Mouse (Mus musculus): ENCODE data around the gene Lama2. TPM values are rescaled to one million over a fixed set of nuclear protein-coding genes. Genes with fewer than 3 reads are reported as not detected.

Lama2 gene
- polyA plus RNA-seq, 1 experiment from 2014 or later: 6.1 TPM

DNA sequence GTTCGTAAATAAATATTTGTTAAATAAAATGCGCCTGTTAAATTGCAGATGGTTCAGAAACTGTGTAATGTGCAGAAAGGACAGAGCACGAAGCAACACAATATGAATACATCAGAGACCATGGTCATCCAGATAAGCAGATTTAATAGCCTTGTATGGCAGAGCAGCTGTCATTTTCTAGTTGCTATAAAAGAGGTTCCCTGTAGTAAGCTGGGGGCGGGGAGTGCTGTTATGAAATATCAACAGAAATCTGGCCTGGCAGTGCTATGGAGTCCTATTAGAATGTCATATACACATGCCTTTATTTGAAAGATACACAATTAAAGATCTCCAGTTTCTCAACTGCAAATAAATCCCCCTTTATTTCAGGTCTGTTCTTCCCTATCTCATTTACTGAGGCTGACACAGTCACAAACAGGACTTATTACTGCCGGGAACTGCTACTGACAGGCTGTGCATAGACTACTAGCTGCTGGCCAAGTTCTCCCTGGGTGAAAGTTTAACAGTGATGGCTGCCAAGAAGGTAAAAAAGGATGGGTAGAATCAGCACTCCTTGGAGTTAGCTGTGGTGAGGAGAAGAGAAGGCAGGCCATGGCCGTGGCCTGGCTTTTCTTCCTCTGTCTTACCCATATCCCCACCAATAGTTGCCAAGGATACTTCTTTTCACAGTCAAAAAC is 396.8 kb downstream of the Lama2 start:
- 68% methylated on average over 6 of the region's 6 CpGs for WGBS

DNA sequence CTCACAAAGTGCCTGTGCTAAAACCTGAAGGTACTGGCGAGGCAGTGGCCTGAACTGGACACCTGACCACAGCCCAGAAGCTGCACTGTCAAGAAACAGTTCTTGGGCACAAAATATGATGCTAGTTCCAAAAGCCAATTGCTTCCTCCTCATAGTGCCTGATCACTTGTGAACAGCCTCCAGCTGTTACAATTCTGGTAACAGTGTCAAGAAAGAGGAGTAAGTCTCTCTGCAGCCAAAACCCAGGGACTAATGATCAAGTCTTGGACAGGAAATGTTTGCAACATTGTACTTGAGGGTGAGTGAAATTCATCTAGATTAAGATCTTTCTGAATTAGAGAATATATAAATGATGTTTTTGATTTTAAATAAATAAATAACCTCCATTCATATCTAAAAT is 399.9 kb downstream of the Lama2 start:
- Histone ChIP-seq H3K27me3 (replicated peaks; ENCODE audit: control insufficient read depth, insufficient read depth, low read length) (no peaks in the 10 kb centered on the region), H3K36me3 (ENCODE audit: control insufficient read depth, insufficient read depth, low read length) (no peaks in the 10 kb centered on the region), H3K4me2 (ENCODE audit: low read depth, low read length) (no peak overlapping the region), H3K4me3 (ENCODE audit: low read length) (no peak overlapping the region), H3K9ac (ENCODE audit: low read depth, low read length) (no peak overlapping the region), H3K4me1 (ENCODE audit: control insufficient read depth, insufficient read depth, low read length) (no peaks in the 10 kb centered on the region; the same call in 1 of the 2 replicates), H3K27ac (ENCODE audit: low read length) (no peak overlapping the region), H3K9me3 (ENCODE audit: control insufficient read depth, low read length) (no peaks in the 10 kb centered on the region)
- WGBS: 79% methylated on average over 1 of the region's 1 CpGs
- no peak for ATAC-seq

More for the DNA sequence above, 396.8 kb downstream of the Lama2 start:
- H3K4me2 ChIP-seq (ENCODE audit: low read depth, low read length): no peak overlapping the region
- no peak overlapping the region for H3K27ac ChIP-seq (ENCODE audit: low read length)
- no peaks in the 10 kb centered on the region for H3K36me3 ChIP-seq (ENCODE audit: control insufficient read depth, insufficient read depth, low read length)
- H3K9ac ChIP-seq (ENCODE audit: low read depth, low read length): no peak overlapping the region
- H3K9me3 ChIP-seq (ENCODE audit: control insufficient read depth, low read length): no peaks in the 10 kb centered on the region
- ATAC-seq: peak; percentile 76
- H3K4me3 ChIP-seq (ENCODE audit: low read length): no peak overlapping the region
- no peaks in the 10 kb centered on the region; the same call in 1 of the 2 replicates for H3K4me1 ChIP-seq (ENCODE audit: control insufficient read depth, insufficient read depth, low read length)
- no peaks in the 10 kb centered on the region for H3K27me3 ChIP-seq (replicated peaks; ENCODE audit: control insufficient read depth, insufficient read depth, low read length)

DNA sequence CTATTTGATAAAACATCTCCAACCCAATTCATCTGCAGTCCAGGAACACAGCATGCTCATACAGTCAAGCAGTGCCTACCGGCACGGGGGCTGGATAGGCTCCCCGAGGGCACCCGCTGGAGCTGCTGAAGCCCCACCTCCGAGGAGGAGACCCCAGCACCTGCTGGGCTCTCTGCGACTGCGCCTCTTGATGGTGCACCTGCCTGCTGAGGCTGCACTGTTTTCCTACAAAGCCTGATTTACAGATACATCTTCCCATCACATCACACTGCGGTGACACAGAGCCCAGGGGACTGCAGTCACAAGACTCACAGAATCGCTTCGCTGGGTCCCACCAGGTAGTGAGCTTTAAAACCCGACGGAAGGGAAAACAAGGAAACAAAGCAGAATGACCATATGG is 412.2 kb downstream of the Lama2 start:
- 31% methylated on average over 12 of the region's 12 CpGs for WGBS
- Histone ChIP-seq H3K27me3 (replicated peaks; ENCODE audit: control insufficient read depth, insufficient read depth, low read length) (no peaks in the 10 kb centered on the region), H3K36me3 (ENCODE audit: control insufficient read depth, insufficient read depth, low read length) (no peaks in the 10 kb centered on the region), H3K9ac (ENCODE audit: low read depth, low read length) (no peak overlapping the region), H3K9me3 (ENCODE audit: control insufficient read depth, low read length) (no peaks in the 10 kb centered on the region), H3K4me3 (ENCODE audit: low read length) (no peak overlapping the region), H3K27ac (ENCODE audit: low read length) (no peak overlapping the region), H3K4me2 (ENCODE audit: low read depth, low read length) (no peak overlapping the region), H3K4me1 (ENCODE audit: control insufficient read depth, insufficient read depth, low read length) (no peaks in the 10 kb centered on the region)
- no peak for ATAC-seq

DNA sequence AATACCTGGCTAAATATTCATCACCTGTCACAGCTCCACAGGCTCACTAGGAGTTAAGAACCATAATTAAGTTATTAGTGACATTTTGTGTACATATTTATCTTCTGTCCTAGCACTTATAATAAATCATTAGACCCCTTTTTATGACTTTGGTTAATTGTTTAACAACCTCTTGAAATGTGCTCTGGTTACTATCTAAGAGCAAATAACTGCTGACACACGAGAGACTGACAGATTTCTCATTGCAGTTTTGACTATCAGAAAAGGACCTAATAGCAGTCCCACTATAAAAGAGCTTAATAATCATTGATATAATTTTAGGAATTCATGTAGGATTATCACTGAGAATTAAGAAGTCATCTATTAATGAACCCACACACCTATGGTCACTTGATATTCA is 421.1 kb downstream of the Lama2 start:
- H3K9me3 ChIP-seq (ENCODE audit: control insufficient read depth, low read length): no peaks in the 10 kb centered on the region
- no peaks in the 10 kb centered on the region for H3K27me3 ChIP-seq (replicated peaks; ENCODE audit: control insufficient read depth, insufficient read depth, low read length)
- H3K9ac ChIP-seq (ENCODE audit: low read depth, low read length): no peak overlapping the region
- 21% methylated on average over 1 of the region's 1 CpGs for WGBS
- no peaks in the 10 kb centered on the region for H3K4me1 ChIP-seq (ENCODE audit: control insufficient read depth, insufficient read depth, low read length)
- no peak overlapping the region for H3K27ac ChIP-seq (ENCODE audit: low read length)
- no peaks in the 10 kb centered on the region for H3K36me3 ChIP-seq (ENCODE audit: control insufficient read depth, insufficient read depth, low read length)
- no peak overlapping the region for H3K4me2 ChIP-seq (ENCODE audit: low read depth, low read length)
- no peak overlapping the region for H3K4me3 ChIP-seq (ENCODE audit: low read length)
- ATAC-seq: peak; percentile 65

DNA sequence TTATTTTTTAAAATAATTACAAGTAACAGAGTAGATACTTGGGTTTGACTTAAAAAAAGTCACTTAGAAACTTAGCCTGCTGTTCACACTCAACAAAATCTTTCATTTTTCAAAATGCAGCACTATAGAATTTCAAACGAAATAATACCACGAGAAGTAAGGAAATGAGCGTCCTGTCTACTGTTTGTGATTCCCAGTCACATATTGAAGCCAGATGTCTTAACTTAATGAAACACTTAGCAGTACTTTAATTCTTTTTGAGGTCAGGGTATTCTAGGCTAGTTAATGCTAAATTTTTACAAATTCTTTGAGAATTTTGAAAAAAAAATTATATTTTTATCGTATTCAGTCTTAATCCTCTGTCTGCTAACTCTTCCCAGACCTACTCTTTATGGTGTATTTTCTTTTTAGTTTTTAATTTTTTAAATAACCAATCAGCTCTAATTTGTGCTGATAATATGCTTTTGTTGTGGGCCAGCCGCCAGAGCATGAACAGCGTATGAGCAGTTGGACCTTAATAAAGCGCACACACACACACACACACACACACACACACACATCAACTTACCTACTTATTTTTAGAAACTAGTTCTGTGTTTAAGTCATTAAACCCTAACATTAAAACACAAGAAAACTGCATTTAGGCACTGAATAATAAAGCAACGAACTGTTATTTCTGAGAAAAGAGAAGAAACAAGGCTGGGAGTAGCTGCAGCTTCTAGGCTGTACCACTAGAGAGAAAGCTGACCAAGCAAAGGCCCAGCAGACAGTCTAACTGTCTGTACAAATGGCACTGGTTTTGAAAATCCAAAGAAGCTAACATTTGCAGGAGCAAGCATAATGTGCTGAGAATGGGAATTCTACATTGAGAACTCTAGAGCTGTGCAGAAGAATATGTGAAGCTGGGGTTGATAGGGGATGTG is 425.3 kb downstream of the Lama2 start:
- H3K9ac ChIP-seq (ENCODE audit: low read depth, low read length): no peak overlapping the region
- H3K27ac ChIP-seq (ENCODE audit: low read length): no peak overlapping the region
- H3K4me2 ChIP-seq (ENCODE audit: low read depth, low read length): no peak overlapping the region
- 0 out of 2 replicates have a peak, but pooled peaks cover 2% of the 10 kb centered on the region for H3K4me1 ChIP-seq (ENCODE audit: control insufficient read depth, insufficient read depth, low read length)
- no peaks in the 10 kb centered on the region for H3K27me3 ChIP-seq (replicated peaks; ENCODE audit: control insufficient read depth, insufficient read depth, low read length)
- no peaks in the 10 kb centered on the region for H3K9me3 ChIP-seq (ENCODE audit: control insufficient read depth, low read length)
- no peak overlapping the region for H3K4me3 ChIP-seq (ENCODE audit: low read length)
- WGBS: 87% methylated on average over 8 of the region's 8 CpGs
- ATAC-seq: no peak
- no peaks in the 10 kb centered on the region for H3K36me3 ChIP-seq (ENCODE audit: control insufficient read depth, insufficient read depth, low read length)

DNA sequence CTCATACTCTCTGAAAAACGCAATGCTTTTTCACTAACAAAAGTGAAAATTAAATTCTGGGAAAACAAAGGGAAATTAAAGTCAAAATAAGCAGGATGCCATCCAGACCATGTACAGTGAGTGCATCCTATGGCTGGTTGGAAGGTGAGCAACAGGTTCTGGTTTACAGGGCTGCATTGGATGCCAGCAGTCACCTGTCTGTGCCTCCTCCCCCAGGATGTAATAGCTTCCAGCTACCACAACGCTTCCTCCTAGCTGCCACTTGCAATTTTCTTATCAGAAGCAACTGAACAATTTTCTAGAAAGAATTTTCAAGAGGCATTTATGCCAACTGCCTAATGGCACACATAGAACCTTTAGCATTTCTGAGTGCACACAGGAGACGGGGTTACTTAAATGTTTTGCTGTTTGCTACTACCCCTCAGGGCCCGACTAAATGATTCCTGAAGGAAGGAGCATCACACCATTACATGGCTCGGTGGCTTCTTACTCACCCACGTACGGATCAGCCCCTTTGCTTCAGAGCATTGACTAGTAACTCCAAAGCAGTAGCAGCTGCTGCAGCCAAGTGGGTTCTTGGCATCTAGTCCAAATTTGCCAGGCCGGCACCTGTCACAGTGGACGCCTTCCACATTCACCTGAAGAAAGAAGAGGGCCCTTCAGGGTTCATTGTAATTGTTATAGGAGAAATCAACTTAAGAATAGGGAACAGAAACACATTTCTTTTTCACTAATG is 430.8 kb downstream of the Lama2 start:
- H3K27me3 ChIP-seq (replicated peaks; ENCODE audit: control insufficient read depth, insufficient read depth, low read length): no peaks in the 10 kb centered on the region
- no peak overlapping the region for H3K4me3 ChIP-seq (ENCODE audit: low read length)
- 85% methylated on average over 9 of the region's 9 CpGs for WGBS
- H3K36me3 ChIP-seq (ENCODE audit: control insufficient read depth, insufficient read depth, low read length): no peaks in the 10 kb centered on the region
- 0 out of 2 replicates have a peak, but pooled peaks cover 2% of the 10 kb centered on the region for H3K4me1 ChIP-seq (ENCODE audit: control insufficient read depth, insufficient read depth, low read length)
- no peaks in the 10 kb centered on the region for H3K9me3 ChIP-seq (ENCODE audit: control insufficient read depth, low read length)
- H3K4me2 ChIP-seq (ENCODE audit: low read depth, low read length): no peak overlapping the region
- H3K9ac ChIP-seq (ENCODE audit: low read depth, low read length): no peak overlapping the region
- H3K27ac ChIP-seq (ENCODE audit: low read length): no peak overlapping the region
- ATAC-seq: no peak

DNA sequence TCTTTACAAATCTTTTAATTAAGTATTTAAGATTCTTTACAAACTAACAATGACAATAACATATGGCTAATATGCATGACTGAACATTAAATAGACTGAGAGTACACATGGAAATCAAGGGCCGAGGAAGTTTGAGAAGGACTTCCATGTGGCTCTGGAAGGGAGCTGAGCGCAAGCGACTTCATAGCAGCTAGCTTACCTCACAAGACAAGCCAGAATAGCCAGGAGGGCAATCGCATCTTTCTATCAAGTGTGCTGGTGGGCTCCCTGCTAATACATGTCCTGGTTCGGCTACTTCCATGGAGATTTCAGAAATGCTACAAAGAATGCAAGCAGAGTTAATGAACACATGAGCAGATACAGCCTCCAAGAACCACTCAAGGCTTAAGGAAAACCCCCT is 435.4 kb downstream of the Lama2 start:
- ATAC-seq: no peak
- Histone ChIP-seq H3K9ac (ENCODE audit: low read depth, low read length) (no peak overlapping the region), H3K27ac (ENCODE audit: low read length) (no peak overlapping the region), H3K27me3 (replicated peaks; ENCODE audit: control insufficient read depth, insufficient read depth, low read length) (no peaks in the 10 kb centered on the region), H3K36me3 (ENCODE audit: control insufficient read depth, insufficient read depth, low read length) (no peaks in the 10 kb centered on the region), H3K4me2 (ENCODE audit: low read depth, low read length) (no peak overlapping the region), H3K4me1 (ENCODE audit: control insufficient read depth, insufficient read depth, low read length) (no peaks in the 10 kb centered on the region), H3K4me3 (ENCODE audit: low read length) (no peak overlapping the region), H3K9me3 (ENCODE audit: control insufficient read depth, low read length) (no peaks in the 10 kb centered on the region)
- WGBS: 86% methylated on average over 5 of the region's 5 CpGs

DNA sequence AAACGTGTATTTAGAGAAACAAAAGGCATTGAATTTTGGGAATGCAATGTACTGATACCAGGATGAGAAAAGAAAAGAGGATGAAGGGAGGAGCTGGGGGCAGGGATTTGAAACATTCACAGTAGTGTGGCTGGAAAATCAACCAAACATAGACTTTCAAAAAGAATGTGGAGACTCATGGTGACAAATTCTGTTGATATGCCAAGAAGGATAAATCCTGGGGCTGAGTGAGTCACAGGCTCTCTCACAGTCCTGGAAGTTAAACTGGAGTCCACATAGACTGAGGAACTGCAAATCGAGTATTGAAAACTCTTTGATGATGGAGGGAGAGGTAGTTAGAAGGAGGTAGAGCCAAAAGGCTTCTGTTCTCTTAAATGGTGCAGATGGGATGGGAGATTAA is 445.3 kb downstream of the Lama2 start:
- Histone ChIP-seq H3K27me3 (replicated peaks; ENCODE audit: control insufficient read depth, insufficient read depth, low read length) (no peaks in the 10 kb centered on the region), H3K4me2 (ENCODE audit: low read depth, low read length) (no peak overlapping the region), H3K9me3 (ENCODE audit: control insufficient read depth, low read length) (no peaks in the 10 kb centered on the region), H3K4me3 (ENCODE audit: low read length) (no peak overlapping the region), H3K9ac (ENCODE audit: low read depth, low read length) (no peak overlapping the region), H3K36me3 (ENCODE audit: control insufficient read depth, insufficient read depth, low read length) (no peaks in the 10 kb centered on the region), H3K27ac (ENCODE audit: low read length) (no peak overlapping the region), H3K4me1 (ENCODE audit: control insufficient read depth, insufficient read depth, low read length) (no peaks in the 10 kb centered on the region)
- 71% methylated on average over 2 of the region's 2 CpGs for WGBS
- no peak for ATAC-seq

DNA sequence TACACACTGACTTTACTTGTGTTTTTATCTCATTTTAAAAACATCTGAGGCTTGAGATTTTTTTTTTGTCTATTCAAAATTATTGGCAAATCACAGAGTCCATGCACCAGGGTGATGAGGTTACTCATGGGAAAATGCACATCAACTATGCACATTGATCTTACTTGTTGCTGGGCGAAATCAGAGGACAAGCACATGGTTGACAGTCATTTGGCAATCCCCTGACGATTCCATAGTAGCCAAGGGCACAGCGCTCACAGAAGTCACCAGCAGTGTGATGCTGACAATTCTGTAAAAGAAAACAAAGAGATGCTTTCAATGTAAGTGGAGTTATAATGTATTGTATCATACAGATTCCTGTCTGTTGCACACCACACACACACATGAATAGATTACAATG is 454.8 kb downstream of the Lama2 start:
- H3K27me3 ChIP-seq (replicated peaks; ENCODE audit: control insufficient read depth, insufficient read depth, low read length): no peaks in the 10 kb centered on the region
- no peaks in the 10 kb centered on the region for H3K9me3 ChIP-seq (ENCODE audit: control insufficient read depth, low read length)
- no peak overlapping the region for H3K4me2 ChIP-seq (ENCODE audit: low read depth, low read length)
- no peaks in the 10 kb centered on the region for H3K36me3 ChIP-seq (ENCODE audit: control insufficient read depth, insufficient read depth, low read length)
- H3K9ac ChIP-seq (ENCODE audit: low read depth, low read length): no peak overlapping the region
- no peaks in the 10 kb centered on the region for H3K4me1 ChIP-seq (ENCODE audit: control insufficient read depth, insufficient read depth, low read length)
- H3K27ac ChIP-seq (ENCODE audit: low read length): no peak overlapping the region
- 79% methylated on average over 3 of the region's 3 CpGs for WGBS
- no peak overlapping the region for H3K4me3 ChIP-seq (ENCODE audit: low read length)
- no peak for ATAC-seq

All from intestine, embryonic 16.5 days (tissue).